Mouse (Mus musculus): ENCODE results near the gene Atg4d. TPM values are rescaled to one million over a fixed set of nuclear protein-coding genes. Genes with fewer than 3 reads are reported as not detected.
"Not testable (repeated sequence)": the region's sequence is repeated elsewhere in the genome, so short reads cannot be mapped to it uniquely, and the experiment has no call there.

The Atg4d gene
- total RNA-seq, 2 experiments from 2014 or later: 45.3 to 49.5 TPM

DNA sequence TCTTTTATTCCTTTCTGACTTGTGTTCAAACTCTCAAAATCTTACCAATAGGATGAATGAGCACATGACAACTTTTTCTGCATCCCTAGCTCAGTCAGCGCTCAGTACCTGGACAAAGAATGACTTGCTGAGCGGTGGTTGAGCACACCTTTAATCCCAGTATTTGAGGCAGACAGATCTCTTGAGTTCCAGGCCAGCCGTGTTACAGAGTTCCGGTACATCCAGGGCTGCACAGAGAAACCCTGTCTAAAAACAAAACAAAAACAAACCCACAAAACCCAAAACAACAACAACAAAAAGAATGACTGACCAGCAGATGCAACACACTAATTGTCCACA lies 55.2 kb downstream of the Atg4d start:
- intact Hi-C loops (cut with DNase I): loop anchor here (1.0 kb wide), 1 partner anchor 55 kb away; the partner anchor contains the start of gene Atg4d
- H3K27ac ChIP-seq: peak overlapping the region; percentile 86; the same call in 1 of the 2 replicates
- no peak for TF ChIP-seq CTCF (IDR thresholded peaks at IDR 0.05)
- H3K4me3 ChIP-seq: peak overlapping the region; percentile 88
- DNase-seq (ENCODE audit: extremely low spot score in 1 of 2, low spot score in 2 of 2): no peak

DNA sequence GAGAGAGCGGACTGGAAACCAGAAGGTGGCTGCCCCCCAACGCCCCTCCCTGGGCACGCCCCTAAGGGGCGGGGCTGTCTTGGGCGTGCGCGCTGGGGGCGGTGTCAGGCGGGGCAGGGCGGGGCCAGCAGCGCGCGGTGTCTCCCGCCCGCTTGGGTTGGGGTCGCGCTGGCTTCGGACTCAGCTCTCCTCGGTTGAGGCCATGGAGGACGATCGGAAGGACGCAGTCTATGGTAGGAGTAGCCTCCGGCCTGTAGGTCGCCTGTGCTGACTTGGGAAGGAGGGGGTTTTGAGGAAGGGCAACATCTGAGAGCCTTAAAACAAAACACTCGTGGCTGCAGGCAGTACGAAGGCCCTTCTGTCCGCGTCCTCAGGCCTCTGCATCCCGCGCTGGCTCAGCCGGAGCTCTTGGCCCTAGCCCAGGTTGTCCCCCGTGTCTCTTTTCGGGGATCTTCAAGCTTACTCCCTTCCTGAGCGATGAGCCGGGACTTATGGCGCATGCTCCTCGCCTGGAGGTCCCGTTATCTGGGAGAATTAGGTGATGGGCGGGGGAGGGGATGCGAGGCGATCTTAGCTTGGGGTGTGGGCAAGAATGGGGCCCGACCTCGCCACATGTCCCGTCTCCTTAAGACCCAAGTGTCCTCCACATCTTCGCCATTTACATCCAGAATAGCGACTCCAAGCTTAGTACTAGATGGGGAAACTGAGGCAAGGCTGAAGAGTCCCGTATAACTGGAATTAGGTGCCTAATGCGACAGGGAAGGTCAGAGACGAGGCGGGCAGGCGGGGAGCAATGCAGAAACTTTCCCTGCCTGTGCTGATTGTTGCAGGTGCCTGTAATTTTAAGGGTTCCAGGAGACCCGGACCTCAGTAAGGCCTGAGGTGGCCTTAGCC lies 55.8 kb downstream of the Atg4d start, which contains the start of gene Slc44a2:
Gene Slc44a2, plus strand, starts transcription at position 80 of the 894 bp plus-strand sequence.
- peak within 1 kb of the TSS; percentile 86 for H3K27ac ChIP-seq
- peak within 1 kb of the TSS; percentile 88 for H3K4me3 ChIP-seq
- peak; percentile 77 to 82 for DNase-seq (ENCODE audit: extremely low spot score in 1 of 2, low spot score in 2 of 2)
- TF ChIP-seq CTCF (IDR thresholded peaks at IDR 0.05): no peak
- intact Hi-C loops (cut with DNase I): loop anchor here (1.0 kb wide), 1 partner anchor 56 kb away; the partner anchor contains the start of gene Atg4d

DNA sequence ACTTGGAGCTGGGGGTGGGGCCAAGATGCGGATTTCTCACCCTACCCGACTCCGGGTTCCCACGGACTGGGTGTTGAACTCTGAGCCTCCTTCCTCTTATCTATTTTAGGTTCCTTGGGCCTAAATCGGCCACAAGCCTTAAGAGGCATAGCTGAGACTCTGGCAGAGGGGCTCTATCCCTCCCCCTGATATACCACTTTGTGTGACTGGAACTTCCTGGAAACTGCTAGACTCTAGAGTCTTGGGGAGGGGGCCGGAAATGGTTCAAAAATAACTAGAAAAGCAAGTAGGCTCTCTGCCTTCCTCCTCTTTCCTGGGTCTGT lies 56.4 kb downstream of the Atg4d start:
- DNase-seq (ENCODE audit: extremely low spot score in 1 of 2, low spot score in 2 of 2): no peak
- Histone ChIP-seq H3K4me3 (peak overlapping the region; percentile 88), H3K27ac (peak overlapping the region; percentile 86)
- TF ChIP-seq CTCF (IDR thresholded peaks at IDR 0.05): no peak
- intact Hi-C loops (cut with DNase I): no loop called here

DNA sequence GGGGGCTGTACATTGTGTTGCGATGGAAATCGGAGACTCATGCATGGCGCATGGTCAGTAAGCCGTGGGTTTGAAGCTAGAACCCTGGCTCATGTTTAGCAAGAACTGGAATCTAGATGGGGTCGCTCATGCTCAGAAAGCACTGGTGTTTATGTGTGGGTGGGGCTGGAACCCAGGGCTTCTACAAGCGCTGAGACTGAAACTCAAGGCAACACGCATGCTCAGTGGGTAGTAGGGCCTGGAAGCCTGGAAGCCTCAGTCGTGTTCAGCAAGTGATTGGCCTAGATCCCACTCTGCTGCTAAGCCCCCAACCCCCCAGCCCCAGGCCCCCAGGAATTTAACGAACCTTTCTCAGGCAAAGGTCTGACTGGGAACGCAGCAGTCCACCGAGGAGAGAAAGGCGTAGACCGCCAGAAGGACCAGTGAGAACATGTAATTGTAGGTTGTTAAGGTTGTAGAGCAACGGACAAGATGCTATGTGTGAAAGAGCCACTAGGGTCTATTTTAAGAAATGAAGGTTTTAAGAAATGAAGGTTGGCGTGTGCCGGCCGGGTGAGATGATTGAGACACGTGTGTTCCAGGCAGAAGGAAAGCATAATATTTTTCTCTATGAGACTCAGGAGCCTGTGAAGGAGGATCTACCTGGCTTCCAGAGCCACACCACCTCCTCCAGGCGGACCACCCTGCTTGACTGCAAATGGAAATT lies 57.3 kb downstream of the Atg4d start:
- peak overlapping the region; percentile 86 for H3K27ac ChIP-seq
- peak overlapping the region; percentile 88 for H3K4me3 ChIP-seq
- TF ChIP-seq CTCF (IDR thresholded peaks at IDR 0.05): no peak; the same call in 1 of the 2 replicates
- intact Hi-C loops (cut with DNase I): no loop called here
- DNase-seq (ENCODE audit: extremely low spot score in 1 of 2, low spot score in 2 of 2): no peak

DNA sequence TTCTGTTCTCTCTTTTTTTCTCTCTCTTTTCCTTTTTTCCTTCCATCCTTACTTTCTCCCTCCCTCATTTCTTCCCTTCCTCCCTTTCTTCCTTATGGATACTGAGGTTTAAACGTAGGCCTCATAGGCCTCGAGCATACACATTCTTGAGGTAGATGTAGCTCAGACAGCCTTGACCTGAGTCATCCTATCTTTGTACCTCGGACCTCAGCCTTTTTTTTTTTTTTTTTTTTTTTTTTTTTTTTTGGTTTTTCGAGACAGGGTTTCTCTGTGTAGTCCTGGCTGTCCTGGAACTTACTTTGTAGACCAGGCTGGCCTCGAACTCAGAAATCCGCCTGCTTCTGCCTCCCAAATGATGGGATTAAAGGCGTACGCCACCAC lies 57.8 kb downstream of the Atg4d start:
- DNase-seq (ENCODE audit: extremely low spot score in 1 of 2, low spot score in 2 of 2); intact Hi-C loops (cut with DNase I): not testable (repeated sequence)
- H3K27ac ChIP-seq: peak overlapping the region; percentile 86; the same call in 1 of the 2 replicates
- H3K4me3 ChIP-seq: 0 out of 2 replicates have a peak overlapping the region, but pooled peaks have one; percentile 4

DNA sequence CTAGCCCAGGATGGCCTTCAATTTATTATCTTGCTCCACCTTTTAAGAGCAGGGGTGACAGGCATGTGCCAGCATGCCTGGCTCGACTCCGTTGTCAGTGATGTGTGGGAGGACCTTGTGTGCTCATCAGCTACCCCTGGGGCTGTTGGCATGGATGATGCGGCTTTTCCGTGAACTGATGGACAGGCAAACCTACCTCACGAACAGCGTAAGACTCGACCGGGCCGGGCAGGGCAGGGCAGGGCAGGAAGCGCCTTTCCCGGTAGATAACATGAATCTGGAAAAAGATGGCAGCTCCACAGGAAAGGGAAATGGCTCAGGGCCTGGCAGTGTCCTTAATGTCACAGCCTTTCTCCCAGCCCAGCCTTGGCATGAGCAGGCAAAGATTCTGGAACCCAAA lies 59.2 kb downstream of the Atg4d start:
- Histone ChIP-seq H3K27ac (no peak overlapping the region), H3K4me3 (no peak overlapping the region)
- DNase-seq (ENCODE audit: extremely low spot score in 1 of 2, low spot score in 2 of 2): no peak
- TF ChIP-seq CTCF (IDR thresholded peaks at IDR 0.05): no peak
- intact Hi-C loops (cut with DNase I): no loop called here

Other genes with a start within 250 kb of the Atg4d start
- gene Icam1, start 249.3 kb upstream of the Atg4d start, total RNA-seq (2021): 1 to 10 TPM; 2.0 to 3.6 TPM
- gene Icam4, start 235.9 kb upstream of the Atg4d start, total RNA-seq (2021): 1 to 10 TPM; 1.5 to 1.6 TPM
- gene Icam5, start 233.2 kb upstream of the Atg4d start, total RNA-seq (2021): 100 to 1,000 TPM; 230 to 248 TPM
- 1 to 10 TPM in 1 of 2 experiments, not detected in 1; 1.3 TPM for gene Zglp1, start 198.2 kb upstream of the Atg4d start, total RNA-seq (2021)
- 1 to 10 TPM; 1.7 to 3.2 TPM for gene Gm49373, start 192.2 kb upstream of the Atg4d start, total RNA-seq (2021)
- 10 to 100 TPM; 62.4 to 64.3 TPM for gene Fdx1l, start 191.7 kb upstream of the Atg4d start, total RNA-seq (2021)
- gene Gm38431, start 173.3 kb upstream of the Atg4d start, total RNA-seq (2021): 1 to 10 TPM; 2.2 to 4.2 TPM
- gene Raver1, start 173.3 kb upstream of the Atg4d start, total RNA-seq (2021): 10 to 100 TPM; 28.0 to 29.0 TPM
- gene Tyk2, start 134.1 kb upstream of the Atg4d start, total RNA-seq (2021): 10 to 100 TPM; 13.2 to 14.6 TPM
- 100 to 1,000 TPM; 141 to 143 TPM for gene Cdc37, start 115.3 kb upstream of the Atg4d start, total RNA-seq (2021)
- gene Pde4a, start 99.6 kb upstream of the Atg4d start, total RNA-seq (2021): 100 to 1,000 TPM; 101 to 106 TPM
- gene Keap1, start 25.9 kb upstream of the Atg4d start, total RNA-seq (2021): 10 to 100 TPM; 53.0 to 53.7 TPM
- gene S1pr5, start 16.9 kb upstream of the Atg4d start, total RNA-seq (2021): 1 to 10 TPM; 6.8 to 8.3 TPM
- 10 to 100 TPM; 43.3 to 46.1 TPM for gene Kri1, start 22.7 kb downstream of the Atg4d start, total RNA-seq (2021)
- gene Cdkn2d, start 26.1 kb downstream of the Atg4d start, total RNA-seq (2021): 10 to 100 TPM; 47.9 to 54.6 TPM
- gene Ap1m2, start 47.0 kb downstream of the Atg4d start, total RNA-seq (2021): 1 to 10 TPM; 1.2 to 2.4 TPM
- gene Slc44a2, start 55.4 kb downstream of the Atg4d start, total RNA-seq (2021): 10 to 100 TPM; 47.5 to 53.6 TPM
- gene Ilf3, start 102.6 kb downstream of the Atg4d start, total RNA-seq (2021): 10 to 100 TPM; 83.8 TPM
- gene Qtrt1, start 146.5 kb downstream of the Atg4d start, total RNA-seq (2021): 10 to 100 TPM; 26.2 to 35.7 TPM
- 10 to 100 TPM; 56.1 to 61.0 TPM for gene Dnm2, start 159.6 kb downstream of the Atg4d start, total RNA-seq (2021)
- 10 to 100 TPM; 13.1 to 13.9 TPM for gene Tmed1, start 245.0 kb downstream of the Atg4d start, total RNA-seq (2021)